Mouse (Mus musculus) left cerebral cortex, postnatal 10 days (tissue): ENCODE results near the gene 4930438A08Rik. TPM values are rescaled to one million over a fixed set of nuclear protein-coding genes. Genes with fewer than 3 reads are reported as not detected.

Experiments used
- DNase-seq, 2 experiments: peaks; one replicate each; pipeline ENCODE4 v3.0.0; 2021 to 2022; ENCODE audit warnings: low spot score in 2 of 2, mixed read lengths in 1 of 2; ENCODE audit errors: extremely low spot score in 1 of 2
- intact Hi-C: fragments of 180-260 bp; cut with DNase I; formaldehyde crosslinking; loops from one replicate; pipeline ENCODE4 v1.15.1; 2025
- total RNA-seq, 2 experiments: library from RNA; stranded (reverse); gene quantifications; 2 replicates each; pipeline ENCODE4 v1.2.3; 2021

4930438A08Rik gene
- total RNA-seq, 2 experiments from 2014 or later: not detected

GRCm38 (mm10) chr11:58315536-58316168, 41.1 kb downstream of the 4930438A08Rik start:
- DNase-seq: no peak
- intact Hi-C loops: no loop called here

DNA sequence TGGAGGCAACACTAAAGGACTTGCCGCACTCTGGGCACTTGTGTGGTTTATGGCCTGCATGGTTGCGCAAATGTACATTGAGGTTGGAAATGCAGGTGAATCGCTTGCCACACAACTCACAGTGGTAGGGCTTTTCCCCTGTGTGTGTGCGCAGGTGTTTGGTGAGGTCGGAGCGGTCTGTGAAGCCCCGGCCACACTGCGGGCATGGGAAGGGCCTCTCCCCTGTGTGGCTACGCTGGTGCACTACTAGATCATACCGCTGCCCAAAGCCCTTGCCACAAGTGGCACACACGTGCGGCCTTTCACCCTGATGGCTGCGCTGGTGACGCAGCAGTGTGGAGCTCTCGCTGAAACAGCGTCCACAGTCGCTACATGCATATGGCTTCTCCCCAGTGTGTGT, 41.7 kb downstream of the 4930438A08Rik start:
- intact Hi-C loops: no loop called here
- no peak for DNase-seq

DNA sequence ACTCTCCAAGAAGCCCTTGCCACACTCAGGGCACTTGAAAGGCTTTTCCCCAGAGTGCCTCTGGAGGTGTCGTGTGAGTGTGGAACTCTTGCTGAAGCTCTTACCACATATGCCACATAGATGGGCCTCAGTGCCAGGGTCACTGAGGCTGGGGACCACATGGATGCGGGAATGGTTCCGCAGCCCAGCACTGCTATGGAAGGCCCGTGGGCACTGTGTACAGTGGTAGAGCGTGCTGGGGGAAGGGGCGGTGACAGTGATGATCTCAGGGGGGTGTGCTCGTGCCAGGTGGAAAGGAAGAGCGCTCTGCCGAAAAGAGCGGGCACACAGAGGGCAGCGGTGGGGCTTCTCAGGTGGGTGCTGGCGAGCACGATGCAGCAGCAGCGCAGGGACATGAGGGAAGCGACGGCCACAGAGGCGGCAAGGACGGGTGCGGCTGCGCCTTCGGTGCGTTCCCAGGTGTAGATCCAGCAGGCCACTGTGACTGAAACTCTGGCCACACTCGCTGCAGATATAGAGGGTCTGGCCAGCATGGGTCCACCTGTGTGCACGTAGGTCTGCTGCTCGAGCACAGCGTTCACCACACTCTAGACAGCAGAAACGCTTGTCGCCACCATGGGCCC, 42.3 kb downstream of the 4930438A08Rik start:
- intact Hi-C loops: no loop called here
- DNase-seq: no peak

DNA sequence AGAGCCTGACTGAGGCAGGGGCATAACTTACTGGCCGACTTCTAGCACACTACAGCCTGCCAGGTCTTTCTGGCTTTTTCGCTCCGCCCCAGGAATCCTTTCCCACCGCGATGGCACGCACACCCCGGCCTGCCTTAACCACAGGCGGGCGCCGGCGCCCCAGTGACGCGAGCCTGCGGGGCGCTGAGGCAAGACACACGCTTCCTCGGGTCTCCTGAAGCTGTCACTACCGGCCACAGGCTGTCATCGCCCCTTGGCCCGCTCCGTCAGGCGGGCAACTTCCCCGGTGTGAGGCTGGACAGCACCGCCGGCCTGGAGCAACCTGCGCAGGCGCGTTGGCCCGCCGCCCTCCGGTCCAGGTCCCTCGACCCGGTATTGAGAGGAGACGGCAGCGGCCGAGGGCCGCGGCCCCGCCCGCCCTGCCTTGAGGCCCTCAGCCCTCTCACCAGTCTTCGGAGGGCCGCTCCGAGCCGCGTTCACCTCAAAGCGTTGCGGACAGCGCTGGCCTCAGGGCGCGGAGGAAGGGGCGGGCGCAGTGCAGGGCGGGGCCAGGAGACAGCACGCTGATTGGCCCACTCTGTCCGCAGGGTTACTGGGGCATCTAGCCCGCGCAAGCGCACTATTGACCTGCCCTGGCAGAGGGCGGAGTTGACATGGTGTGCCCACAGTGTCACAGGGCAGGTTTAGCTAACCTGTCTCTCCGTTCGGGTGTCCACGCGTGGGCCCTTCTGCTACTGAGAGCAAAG, 48.4 kb downstream of the 4930438A08Rik start:
- peak; percentile 94 to 98 for DNase-seq
- intact Hi-C loops: no loop called here

GRCm38 (mm10) chr11:58323570-58324340, 49.2 kb downstream of the 4930438A08Rik start:
- intact Hi-C loops: no loop called here
- no peak for DNase-seq

DNA sequence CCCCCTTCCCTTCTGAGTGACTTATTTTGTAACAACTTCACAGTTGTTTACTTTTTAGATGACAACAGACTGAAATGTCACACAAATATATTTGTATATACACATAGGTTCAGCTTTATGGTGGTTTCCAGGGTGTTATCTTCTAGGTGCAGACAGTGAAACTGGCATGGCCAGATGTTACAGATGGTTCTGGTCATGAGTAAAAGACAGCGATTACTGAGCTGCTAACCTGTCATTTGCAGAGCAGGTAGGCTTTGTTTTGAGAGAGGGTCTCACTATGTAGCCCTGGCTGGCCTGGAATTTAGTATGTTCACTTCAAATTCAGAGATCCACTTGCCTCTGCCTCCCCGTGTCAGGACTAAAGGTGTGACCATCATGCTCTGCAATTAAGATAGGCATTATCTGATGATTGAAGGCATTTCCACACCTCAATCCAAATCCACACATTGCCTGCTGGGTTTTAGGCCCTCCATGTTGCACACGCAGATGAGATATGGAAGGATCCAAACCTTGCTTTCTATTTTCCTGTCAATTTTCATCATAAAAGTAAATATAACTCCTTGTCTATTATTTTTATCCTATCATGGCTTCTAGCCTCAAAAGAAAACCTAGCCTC, 50.1 kb downstream of the 4930438A08Rik start:
- intact Hi-C loops: no loop called here
- no peak for DNase-seq

- intact Hi-C loops: no loop called here
- peak in 1 of 2 experiments; percentile 27 for DNase-seq
Measured at GRCm38 (mm10) chr11:58326781-58327180, 52.2 kb downstream of the 4930438A08Rik start.

DNA sequence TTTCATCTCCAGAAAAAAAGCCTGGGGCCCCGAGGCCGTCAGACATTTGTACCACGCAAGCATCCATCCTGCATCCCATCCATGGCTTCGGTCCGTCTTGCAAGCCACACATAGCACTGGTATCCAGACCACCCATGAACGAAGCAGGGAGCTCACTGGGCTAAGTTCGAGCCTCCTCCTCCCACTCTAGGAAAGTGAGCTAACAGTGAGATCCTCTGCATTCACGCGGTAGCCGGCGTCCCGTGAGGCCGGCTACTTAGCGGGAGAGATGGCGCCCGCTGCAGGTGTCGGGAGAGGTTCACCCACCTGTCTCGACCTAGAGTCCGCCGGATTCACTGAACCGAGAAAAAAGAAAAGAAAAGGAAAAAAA, 55.3 kb downstream of the 4930438A08Rik start:
- DNase-seq: no peak
- intact Hi-C loops: no loop called here

- intact Hi-C loops: no loop called here
- peak; percentile 91 to 93 for DNase-seq
Measured at GRCm38 (mm10) chr11:58330276-58331148, 55.9 kb downstream of the 4930438A08Rik start, which contains the start of the genes Zfp672 and Sh3bp5l. Gene Zfp672 (minus strand): TSS chr11:58330339. Gene Sh3bp5l (plus strand): TSS chr11:58330724.

DNA sequence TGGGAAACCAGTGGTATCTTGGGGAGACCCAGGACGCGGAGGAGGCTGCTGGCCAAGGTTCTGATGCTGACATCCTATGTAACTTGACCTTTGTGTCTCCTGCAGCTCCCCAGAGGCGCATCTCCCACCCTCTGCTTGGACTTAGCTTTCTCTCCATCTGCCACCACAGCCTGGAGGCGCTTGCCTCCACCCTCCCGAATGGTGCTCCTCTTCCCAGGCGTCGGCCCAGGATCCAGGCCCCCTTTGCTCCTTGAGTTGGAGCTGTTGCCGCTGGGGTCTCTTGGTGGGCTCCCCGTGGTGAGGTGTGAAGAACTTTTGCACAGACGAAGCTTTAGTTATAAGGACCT, 56.5 kb downstream of the 4930438A08Rik start:
- intact Hi-C loops: no loop called here
- DNase-seq: peak in 1 of 2 experiments; percentile 40

GRCm38 (mm10) chr11:58331546-58331945, 56.9 kb downstream of the 4930438A08Rik start:
- no peak for DNase-seq
- intact Hi-C loops: no loop called here

GRCm38 (mm10) chr11:58334746-58335145, 60.1 kb downstream of the 4930438A08Rik start:
- intact Hi-C loops: no loop called here
- no peak for DNase-seq

Other genes with a start within 250 kb of the 4930438A08Rik start
- not detected for gene Gm12248, start 181.7 kb upstream of the 4930438A08Rik start, total RNA-seq
- gene Cnot8, start 170.6 kb upstream of the 4930438A08Rik start, total RNA-seq: 10 to 100 TPM; 50.4 to 51.1 TPM
- 10 to 100 TPM; 15.7 to 17.8 TPM for gene Gemin5, start 106.3 kb upstream of the 4930438A08Rik start, total RNA-seq
- gene Mrpl22, start 103.1 kb upstream of the 4930438A08Rik start, total RNA-seq: 10 to 100 TPM; 31.0 to 38.0 TPM
- gene Igtp, start 75.2 kb upstream of the 4930438A08Rik start, total RNA-seq: 1 to 10 TPM; 1.1 to 1.9 TPM
- gene Irgm2, start 75.2 kb upstream of the 4930438A08Rik start, total RNA-seq: 1 to 10 TPM; 1.2 to 1.5 TPM
- gene Zfp692, start 32.3 kb downstream of the 4930438A08Rik start, total RNA-seq: 10 to 100 TPM; 19.2 to 21.4 TPM
- gene Zfp672, start 55.5 kb downstream of the 4930438A08Rik start, total RNA-seq: 10 to 100 TPM; 47.7 to 50.4 TPM
- 10 to 100 TPM; 55.5 to 60.8 TPM for gene Sh3bp5l, start 55.9 kb downstream of the 4930438A08Rik start, total RNA-seq
- not detected for gene Lypd8, start 104.2 kb downstream of the 4930438A08Rik start, total RNA-seq
- gene 1810065E05Rik, start 146.3 kb downstream of the 4930438A08Rik start, total RNA-seq: not detected
- gene Gm12253, start 157.8 kb downstream of the 4930438A08Rik start, total RNA-seq: not detected
- gene Lypd9, start 178.1 kb downstream of the 4930438A08Rik start, total RNA-seq: not detected
- not detected for gene Olfr30, start 187.5 kb downstream of the 4930438A08Rik start, total RNA-seq
- gene Olfr332, start 217.8 kb downstream of the 4930438A08Rik start, total RNA-seq: not detected
- gene Olfr331, start 227.8 kb downstream of the 4930438A08Rik start, total RNA-seq: not detected